11 mouse cellular contexts compared by ENCODE assay signal in the genomic region with DNA sequence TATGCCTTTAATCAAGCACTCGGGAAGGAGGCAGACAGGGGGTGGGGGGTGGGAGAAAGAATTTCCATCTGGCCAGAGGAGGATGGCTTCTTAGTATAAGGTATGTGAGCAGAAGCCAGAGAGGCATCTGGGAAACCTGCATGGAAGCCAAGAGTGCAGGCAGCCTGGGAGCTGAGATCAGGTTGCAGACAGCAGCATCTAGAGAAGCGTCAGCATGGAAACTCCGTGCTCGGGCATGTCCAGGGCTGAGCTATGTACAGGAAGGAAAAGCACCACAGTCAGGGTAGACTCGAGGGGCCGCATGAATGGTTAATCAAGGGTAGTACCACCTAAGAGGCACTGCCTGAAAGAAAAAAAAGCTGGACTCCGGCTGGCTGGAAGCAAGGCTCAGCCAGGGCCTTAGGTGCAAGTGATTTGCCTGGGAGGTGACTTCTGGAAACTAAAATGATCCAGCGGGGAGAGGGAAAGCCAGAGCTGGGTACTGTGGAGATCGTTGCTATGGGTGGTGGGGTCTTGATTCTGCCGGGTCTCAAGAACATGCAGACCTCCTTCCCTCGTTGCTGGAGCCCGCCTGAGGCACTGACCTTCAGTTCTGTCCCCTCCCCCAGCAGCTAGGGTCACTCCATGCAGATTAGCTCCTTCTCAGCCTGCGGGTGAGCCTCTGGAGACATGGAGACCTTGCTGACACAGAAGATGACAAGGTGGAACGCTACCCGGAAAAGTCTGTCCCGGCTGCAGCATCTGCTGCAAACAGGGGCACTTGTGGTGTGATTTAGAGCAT. TPM values are rescaled to one million over a fixed set of nuclear protein-coding genes. Genes with fewer than 3 reads are reported as not detected.
A peak's percentile ranks its signal among the peaks of the same experiment; 100 is the strongest.
DNase-seq lines count a peak whose midpoint lies in the region; ATAC-seq and TF ChIP-seq lines count a peak whose summit lies in the region.
"Had no signal": no experiment of that assay in that cellular context is flagged by ENCODE, and none has a peak within 500 bp of the region (broad histone marks: within the 10 kb centered on the region; RNA-seq: fewer than 3 reads in every experiment).

No protein-coding gene starts in this region.

- ATAC-seq in heart, embryonic 15.5 days (replicated peaks; ENCODE audit: insufficient number of reproducible peaks, insufficient read depth, low FRiP score, low read depth), result peak; percentile 54; the same call in 1 of the 2 replicates
- ATAC-seq in hindbrain, embryonic 14.5 days (ENCODE audit: low FRiP score), result no peak

- H3K9me3 ChIP-seq in heart, embryonic 15.5 days (replicated peaks), result no peaks in the 10 kb centered on the region
- H3K9me3 ChIP-seq in hindbrain, embryonic 14.5 days (ENCODE audit: control insufficient read depth, low read length), result no peaks in the 10 kb centered on the region
- H3K9me3 ChIP-seq: liver, embryonic 13.5 days had no signal

- H3K27me3 ChIP-seq in heart, embryonic 15.5 days, result no peaks in the 10 kb centered on the region; the same call in 1 of the 2 replicates
- H3K27me3 ChIP-seq in thymus, adult 2 months (ENCODE audit: control insufficient read depth, insufficient read depth, low read length), result no peaks in the 10 kb centered on the region
- H3K27me3 ChIP-seq in hindbrain, embryonic 14.5 days (ENCODE audit: control insufficient read depth, insufficient read depth, low read length), result no peaks in the 10 kb centered on the region

- no peak overlapping the region for H3K4me2 ChIP-seq in heart, embryonic 15.5 days
- no peak overlapping the region for H3K4me2 ChIP-seq in hindbrain, embryonic 14.5 days (replicated peaks)
- H3K4me2 ChIP-seq: liver, embryonic 13.5 days had no signal

- TF ChIP-seq POLR2A in thymus, adult 2 months (IDR thresholded peaks at IDR 0.05; ENCODE audit: control insufficient read depth, extremely low read depth, insufficient read depth, low read length, poor library complexity), result no peak

- TF ChIP-seq CTCF in thymus, adult 2 months (IDR thresholded peaks at IDR 0.05; ENCODE audit: borderline replicate concordance, control insufficient read depth, extremely low read depth, insufficient read depth, low read length, poor library complexity), result no peak

- H3K36me3 ChIP-seq in heart, embryonic 15.5 days, result no peaks in the 10 kb centered on the region
- no peaks in the 10 kb centered on the region for H3K36me3 ChIP-seq in thymus, adult 2 months (ENCODE audit: control insufficient read depth, insufficient read depth, low read length)
- no peaks in the 10 kb centered on the region for H3K36me3 ChIP-seq in hindbrain, embryonic 14.5 days (replicated peaks; ENCODE audit: control insufficient read depth, insufficient read depth)
- H3K36me3 ChIP-seq: liver, embryonic 13.5 days had no signal

- WGBS in heart, embryonic 15.5 days, result 18% methylated on average over 16 of the region's 16 CpGs
- 65% methylated on average over 16 of the region's 16 CpGs for WGBS in thymus, adult 2 months
- WGBS in hindbrain, embryonic 14.5 days, result 45% methylated on average over 16 of the region's 16 CpGs

- H3K9ac ChIP-seq in heart, embryonic 15.5 days, result peak overlapping the region; percentile 0; the same call in 1 of the 2 replicates
- no peak overlapping the region for H3K9ac ChIP-seq in hindbrain, embryonic 14.5 days
- H3K9ac ChIP-seq: liver, embryonic 13.5 days had no signal

- peak overlapping the region; percentile 64 for H3K27ac ChIP-seq in heart, embryonic 15.5 days
- H3K27ac ChIP-seq in thymus, adult 2 months (ENCODE audit: control insufficient read depth, insufficient read depth, low read length), result 0 out of 2 replicates have a peak overlapping the region, but pooled peaks have one; percentile 40
- 0 out of 2 replicates have a peak overlapping the region, but pooled peaks have one; percentile 49 for H3K27ac ChIP-seq in hindbrain, embryonic 14.5 days
- H3K27ac ChIP-seq: liver, embryonic 13.5 days had no signal

- H3K4me1 ChIP-seq in heart, embryonic 15.5 days (replicated peaks), result peaks cover 11% of the 10 kb centered on the region
- H3K4me1 ChIP-seq in thymus, adult 2 months (replicated peaks; ENCODE audit: control insufficient read depth, insufficient read depth, low read length), result no peaks in the 10 kb centered on the region
- peaks cover 8% of the 10 kb centered on the region; the same call in 1 of the 2 replicates for H3K4me1 ChIP-seq in hindbrain, embryonic 14.5 days (replicated peaks; ENCODE audit: control insufficient read depth, insufficient read depth, low read length)
- H3K4me1 ChIP-seq: liver, embryonic 13.5 days had no signal

- intact Hi-C loops in heart, postnatal 36 days (cut with DNase I), result no loop called here

- H3K4me3 ChIP-seq in heart, embryonic 15.5 days, result no peak overlapping the region
- no peak overlapping the region for H3K4me3 ChIP-seq in thymus, adult 2 months (ENCODE audit: control insufficient read depth, insufficient read depth, low read length)
- no peak overlapping the region for H3K4me3 ChIP-seq in hindbrain, embryonic 14.5 days (replicated peaks; ENCODE audit: low read length)
- H3K4me3 ChIP-seq: erythroblast, embryonic 14.5 days; liver, embryonic 13.5 days had no signal

- no peak for DNase-seq in heart, postnatal 36 days
- no peak for DNase-seq in thymus, adult 2 months
- DNase-seq in thymus, postnatal 14 days, result no peak
- no peak for DNase-seq in hindbrain, embryonic 14.5 days (ENCODE audit: low spot score)
- DNase-seq in testis, postnatal 10 days (ENCODE audit: low spot score), result no peak
- no peak for DNase-seq in lung, postnatal 10 days
- DNase-seq in cerebellum, postnatal 36 days, result no peak
- DNase-seq: kidney, adult 18-20 months; liver, embryonic 13.5 days had no signal

RNA-seq across cellular contexts. Expression of gene Drc3, which starts 13.3 kb away (rescaled TPM):
- 2.9 and 3.1 TPM in 2 replicates for polyA plus RNA-seq in heart, embryonic 15.5 days (2015; fragmentation: Nextera tagmentation; extraction: Ambion mirVana)
- 1 to 10 TPM; 2.4 to 2.5 TPM for total RNA-seq in heart, postnatal 36 days (2021)
- 2.8 and 5.2 TPM in 2 replicates for polyA plus RNA-seq in thymus, adult 2 months (2012; rRNA removed)
- 6.1 and 6.9 TPM in 2 replicates for polyA plus RNA-seq in hindbrain, embryonic 14.5 days (2014; fragmentation: Nextera tagmentation; extraction: Ambion mirVana)
- polyA plus RNA-seq: erythroblast, embryonic 14.5 days had no signal

RNA-seq across cellular contexts. Expression of gene Tom1l2, which starts 13.7 kb away (rescaled TPM):
- 30.0 and 37.8 TPM in 2 replicates for polyA plus RNA-seq in heart, embryonic 15.5 days (2015; fragmentation: Nextera tagmentation; extraction: Ambion mirVana)
- total RNA-seq in heart, postnatal 36 days (2021), result 100 to 1,000 TPM; 101 to 113 TPM
- 85.1 and 99.5 TPM in 2 replicates for polyA plus RNA-seq in thymus, adult 2 months (2012; rRNA removed)
- polyA plus RNA-seq in hindbrain, embryonic 14.5 days (2014; fragmentation: Nextera tagmentation; extraction: Ambion mirVana), result 47.3 and 49.0 TPM in 2 replicates

RNA-seq across cellular contexts. Expression of gene Gid4, which starts 50.5 kb away (rescaled TPM):
- polyA plus RNA-seq in heart, embryonic 15.5 days (2015; fragmentation: Nextera tagmentation; extraction: Ambion mirVana), result 19.0 and 20.0 TPM in 2 replicates
- total RNA-seq in heart, postnatal 36 days (2021), result 10 to 100 TPM; 47.7 to 49.8 TPM
- polyA plus RNA-seq in thymus, adult 2 months (2012; rRNA removed), result 20.3 and 24.4 TPM in 2 replicates
- 25.8 and 26.5 TPM in 2 replicates for polyA plus RNA-seq in hindbrain, embryonic 14.5 days (2014; fragmentation: Nextera tagmentation; extraction: Ambion mirVana)

RNA-seq across cellular contexts. Expression of gene Atpaf2, which starts 51.8 kb away (rescaled TPM):
- 46.4 and 55.0 TPM in 2 replicates for polyA plus RNA-seq in heart, embryonic 15.5 days (2015; fragmentation: Nextera tagmentation; extraction: Ambion mirVana)
- total RNA-seq in heart, postnatal 36 days (2021), result 10 to 100 TPM; 40.8 to 43.9 TPM
- 42.9 and 46.9 TPM in 2 replicates for polyA plus RNA-seq in thymus, adult 2 months (2012; rRNA removed)
- 39.8 and 44.4 TPM in 2 replicates for polyA plus RNA-seq in hindbrain, embryonic 14.5 days (2014; fragmentation: Nextera tagmentation; extraction: Ambion mirVana)
